Mouse (Mus musculus) embryo, embryonic 10 days (tissue): Measurements from ENCODE around the gene Lmbr1l.
"Not testable (repeated sequence)": the region's sequence is repeated elsewhere in the genome, so short reads cannot be mapped to it uniquely, and the experiment has no call there.

ENCODE experiments used
- DNase-seq: peaks from one replicate; pipeline ENCODE4 v3.0.0-alpha.2; 2015; ENCODE audit warnings: low spot score

Gene Lmbr1l

GRCm38 (mm10) chr15:98917538-98918498, at the start of gene Lmbr1l:
Gene Lmbr1l, minus strand, starts transcription at chr15:98918231.
- peak; percentile 99 for DNase-seq

- no peak for DNase-seq
Measured at GRCm38 (mm10) chr15:98959531-98959930, 41.5 kb upstream of the Lmbr1l start.

GRCm38 (mm10) chr15:98958901-98959420, 40.9 kb upstream of the Lmbr1l start:
- no peak for DNase-seq

- DNase-seq, result no peak
Measured at GRCm38 (mm10) chr15:98957475-98957874, 39.4 kb upstream of the Lmbr1l start.

- DNase-seq, result no peak
Measured at GRCm38 (mm10) chr15:98956000-98956399, 38.0 kb upstream of the Lmbr1l start.

- no peak for DNase-seq
Measured at GRCm38 (mm10) chr15:98955324-98955723, 37.3 kb upstream of the Lmbr1l start.

- peak; percentile 68 for DNase-seq
Measured at GRCm38 (mm10) chr15:98954425-98955253, 36.6 kb upstream of the Lmbr1l start.

GRCm38 (mm10) chr15:98953401-98954356, 35.6 kb upstream of the Lmbr1l start, which contains the start of the genes Gm49450 and Tuba1a:
Gene Gm49450, minus strand, starts transcription at chr15:98953551.
Gene Tuba1a, minus strand, starts transcription at chr15:98953703.
- DNase-seq, result peak; percentile 97

- peak; percentile 88 for DNase-seq
Measured at GRCm38 (mm10) chr15:98952751-98953400, 34.8 kb upstream of the Lmbr1l start.

- DNase-seq, result peak; percentile 23
Measured at GRCm38 (mm10) chr15:98952063-98952455, 34.0 kb upstream of the Lmbr1l start.

- not testable (repeated sequence) for DNase-seq
Measured at GRCm38 (mm10) chr15:98951122-98952062, 33.4 kb upstream of the Lmbr1l start.

GRCm38 (mm10) chr15:98949607-98949892, 31.5 kb upstream of the Lmbr1l start:
- DNase-seq, result no peak

- no peak for DNase-seq
Measured at GRCm38 (mm10) chr15:98948857-98949606, 31.0 kb upstream of the Lmbr1l start.

GRCm38 (mm10) chr15:98948382-98948781, 30.4 kb upstream of the Lmbr1l start:
- no peak for DNase-seq

GRCm38 (mm10) chr15:98947884-98948283, 29.9 kb upstream of the Lmbr1l start:
- peak; percentile 39 for DNase-seq

- DNase-seq, result no peak
Measured at GRCm38 (mm10) chr15:98943133-98943532, 25.1 kb upstream of the Lmbr1l start.

- no peak for DNase-seq
Measured at GRCm38 (mm10) chr15:98942081-98942480, 24.1 kb upstream of the Lmbr1l start.

- no peak for DNase-seq
Measured at GRCm38 (mm10) chr15:98941539-98941938, 23.5 kb upstream of the Lmbr1l start.

- DNase-seq, result no peak
Measured at GRCm38 (mm10) chr15:98940816-98941215, 22.8 kb upstream of the Lmbr1l start.
